Mouse (Mus musculus) embryo, embryonic 11.5 days (tissue): Measurements from ENCODE around the gene Vmn1r23.
"Not testable (repeated sequence)": the region's sequence is repeated elsewhere in the genome, so short reads cannot be mapped to it uniquely, and the experiment has no call there.

Source experiments
- DNase-seq: peaks from one replicate; pipeline ENCODE4 v3.0.0-alpha.2; 2012; ENCODE audit warnings: low read depth, low spot score

Gene Vmn1r23

GRCm38 (mm10) chr6:57926738-57927137 lies at the start of gene Vmn1r23:
TSS of gene Vmn1r23 (minus strand) at chr6:57926838.
- no peak for DNase-seq

DNA sequence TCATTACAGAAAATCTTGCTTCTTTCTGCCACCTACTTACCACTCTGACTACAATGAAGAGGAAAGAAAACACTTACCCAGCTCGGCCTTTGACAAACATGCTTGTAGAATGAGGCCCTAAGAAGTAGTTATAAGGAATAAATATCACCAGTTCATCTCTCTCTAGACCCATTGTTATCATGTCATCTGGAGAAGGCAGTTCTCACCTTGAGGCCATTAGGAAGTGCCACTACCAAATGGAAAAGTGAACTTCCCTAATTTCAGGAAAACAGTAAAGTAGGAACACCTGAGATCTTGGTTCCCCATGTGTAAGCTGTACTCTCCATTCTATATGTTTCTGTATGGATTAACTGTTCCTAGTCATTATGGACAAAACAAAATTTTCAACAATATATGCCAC lies 34.8 kb upstream of the Vmn1r23 start, which contains the start of gene Vmn1r24:
TSS of gene Vmn1r24 (minus strand) at position 101 of the 400 bp plus-strand sequence.
- DNase-seq, result not testable (repeated sequence)

- DNase-seq, result no peak
Measured at GRCm38 (mm10) chr6:57907928-57908327, 18.7 kb downstream of the Vmn1r23 start, which contains the start of gene Vmn1r22. TSS of gene Vmn1r22 (minus strand) at chr6:57908028.
